Mouse (Mus musculus) forebrain, embryonic 16.5 days (tissue): Measurements from ENCODE around the gene Stim1. TPM values are rescaled to one million over a fixed set of nuclear protein-coding genes. Genes with fewer than 3 reads are reported as not detected.

ENCODE experiments used
- ATAC-seq: fragments of 200-750 bp; cut with Nextera tagmentation; 2 replicates; pipeline ENCODE4 v1.8.0; 2017; ENCODE audit warnings: mild to moderate bottlenecking, moderate library complexity
- H3K27ac ChIP-seq: fragments of 300-500 bp; sonication (generic); 2 replicates; pipeline ENCODE4 v1.5.1; 2014; ENCODE audit warnings: low read length, control low read depth
- H3K27me3 ChIP-seq: fragments of 300-500 bp; sonication (generic); replicated peaks from 2 replicates; pipeline ENCODE4 v1.6.1; 2014; ENCODE audit warnings: low read length; ENCODE audit not compliant: control insufficient read depth, insufficient read depth
- H3K36me3 ChIP-seq: fragments of 300-500 bp; sonication (generic); 2 replicates; pipeline ENCODE4 v1.6.1; 2014; ENCODE audit not compliant: control insufficient read depth, insufficient read depth
- H3K4me1 ChIP-seq: fragments of 300-500 bp; sonication (generic); replicated peaks from 2 replicates; pipeline ENCODE4 v1.6.1; 2014; ENCODE audit warnings: low read length; ENCODE audit not compliant: control insufficient read depth, insufficient read depth
- H3K4me2 ChIP-seq: fragments of 300-500 bp; sonication (generic); 2 replicates; pipeline ENCODE4 v1.6.1; 2014; ENCODE audit warnings: mild to moderate bottlenecking, low read length, control low read depth
- H3K4me3 ChIP-seq: fragments of 300-500 bp; sonication (generic); replicated peaks from 2 replicates; pipeline ENCODE4 v1.5.1; 2014; ENCODE audit warnings: mild to moderate bottlenecking, low read length, control low read depth
- H3K9ac ChIP-seq: fragments of 300-500 bp; sonication (generic); replicated peaks from 2 replicates; pipeline ENCODE4 v1.6.1; 2014; ENCODE audit warnings: low read depth, low read length, control low read depth
- H3K9me3 ChIP-seq: fragments of 300-500 bp; sonication (generic); 2 replicates; pipeline ENCODE4 v1.6.1; 2016; ENCODE audit warnings: low read length; ENCODE audit not compliant: control insufficient read depth
- WGBS: fragments of 180-500 bp; shearing (Covaris S2); extraction: QIAGEN DNeasy Blood & Tissue Kit; methylation state at CpG from one replicate; pipeline ENCODE4 v1.1.7; 2014; 5-methylcytosine and 5-hydroxymethylcytosine counted together
- polyA plus RNA-seq: library from polyadenylated mRNA; unstranded; fragments of >200 nt; fragmentation: Nextera tagmentation; extraction: Ambion mirVana; gene quantifications from 2 replicates; pipeline ENCODE4 v1.2.1, GENCODE M21; 2015

Gene Stim1
- polyA plus RNA-seq, 1 experiment from 2014 or later: 12.1 TPM

DNA sequence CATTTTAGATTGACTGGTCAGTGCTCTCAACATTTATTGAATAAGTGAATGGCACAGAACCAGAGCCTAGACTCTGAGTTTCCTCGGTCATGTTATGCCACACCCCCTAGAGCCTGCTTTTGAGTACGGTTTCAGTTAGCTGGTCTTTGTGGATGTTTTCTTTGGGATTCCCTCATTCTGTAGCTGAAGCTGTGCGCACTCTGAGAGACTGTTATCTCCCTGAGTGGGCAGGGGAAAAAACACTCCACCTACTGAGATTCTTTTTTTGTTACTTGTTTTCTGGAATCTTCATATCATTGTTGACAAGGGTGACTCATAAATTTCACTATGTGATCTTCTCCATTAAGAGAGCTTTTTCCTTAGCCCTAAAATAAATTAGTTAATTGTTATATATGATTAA, 63.9 kb downstream of the Stim1 start:
- no peak for ATAC-seq
- Histone ChIP-seq H3K9ac (no peak overlapping the region), H3K27ac (no peak overlapping the region), H3K36me3 (no peaks in the 10 kb centered on the region), H3K27me3 (no peaks in the 10 kb centered on the region), H3K4me2 (no peak overlapping the region), H3K4me3 (no peak overlapping the region), H3K9me3 (no peaks in the 10 kb centered on the region), H3K4me1 (no peaks in the 10 kb centered on the region)
- 73% methylated on average over 3 of the region's 3 CpGs for WGBS

DNA sequence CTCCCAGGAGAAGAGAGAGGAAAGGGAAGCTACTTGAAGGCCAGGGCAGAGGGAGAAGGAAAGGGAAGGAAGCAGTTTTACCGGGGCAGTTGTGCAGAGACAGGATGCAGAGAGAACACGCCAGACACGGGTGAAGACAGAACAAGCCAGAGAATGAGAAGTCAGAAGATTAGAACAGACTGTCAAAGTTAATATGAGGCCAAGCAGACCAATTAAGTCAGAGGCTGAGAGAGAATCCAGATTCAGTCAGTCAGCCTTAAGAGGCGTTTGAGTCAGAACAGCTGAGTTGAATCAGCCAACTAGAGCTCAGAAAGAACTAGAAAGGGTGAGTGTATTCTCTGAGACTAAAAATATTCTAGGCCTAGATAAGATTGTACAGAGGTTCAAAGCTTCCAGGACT, 66.1 kb downstream of the Stim1 start:
- no peak for ATAC-seq
- H3K27me3 ChIP-seq: no peaks in the 10 kb centered on the region
- 73% methylated on average over 4 of the region's 4 CpGs for WGBS
- no peaks in the 10 kb centered on the region for H3K4me1 ChIP-seq
- no peak overlapping the region for H3K27ac ChIP-seq
- no peak overlapping the region for H3K9ac ChIP-seq
- H3K36me3 ChIP-seq: no peaks in the 10 kb centered on the region
- no peaks in the 10 kb centered on the region for H3K9me3 ChIP-seq
- H3K4me3 ChIP-seq: no peak overlapping the region
- H3K4me2 ChIP-seq: no peak overlapping the region

DNA sequence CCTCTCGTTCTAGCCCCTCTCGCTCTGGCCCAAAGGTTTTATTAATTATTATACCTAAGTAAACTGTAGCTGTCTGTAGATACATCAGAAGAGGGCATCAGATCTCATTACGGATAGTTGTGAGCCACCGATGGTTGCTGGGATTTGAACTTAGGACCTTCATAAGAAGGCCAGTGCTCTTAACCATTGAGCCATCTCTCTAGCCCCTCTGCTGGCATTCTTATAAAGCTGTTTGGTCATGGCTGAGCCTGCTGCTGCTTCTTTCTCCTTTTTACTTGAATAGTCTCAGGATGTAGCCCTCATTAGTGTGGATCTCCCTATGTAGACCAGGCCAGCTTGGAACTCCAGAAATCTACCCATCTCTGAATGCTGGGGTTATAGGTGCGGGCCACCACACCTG, 69.7 kb downstream of the Stim1 start:
- H3K27me3 ChIP-seq: no peaks in the 10 kb centered on the region
- no peaks in the 10 kb centered on the region for H3K9me3 ChIP-seq
- H3K9ac ChIP-seq: no peak overlapping the region
- no peaks in the 10 kb centered on the region for H3K36me3 ChIP-seq
- no peak overlapping the region for H3K27ac ChIP-seq
- no peaks in the 10 kb centered on the region for H3K4me1 ChIP-seq
- no peak overlapping the region for H3K4me2 ChIP-seq
- no peak for ATAC-seq
- whole genome bisulfite sequencing: 96% methylated on average over 5 of the region's 5 CpGs
- no peak overlapping the region for H3K4me3 ChIP-seq

DNA sequence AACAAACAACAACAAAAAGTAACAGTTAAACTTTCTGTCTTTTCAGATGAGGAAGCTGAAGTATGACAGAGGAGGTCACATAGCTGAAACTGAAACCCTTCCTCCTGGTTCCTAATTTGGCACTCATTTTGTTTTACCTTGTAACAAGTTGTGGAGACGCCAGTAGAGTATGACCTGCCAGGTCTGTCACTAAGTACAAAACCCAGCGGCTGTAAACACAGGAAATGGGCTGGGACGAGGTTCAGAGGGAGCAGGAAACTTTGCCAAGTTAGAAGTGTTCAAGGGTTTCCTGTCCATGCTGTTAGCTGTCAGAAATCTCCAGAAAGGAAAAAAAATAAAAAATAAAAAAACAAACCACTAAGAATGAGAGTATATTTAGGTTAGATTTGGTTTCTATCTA, 70.3 kb downstream of the Stim1 start:
- 69% methylated on average over 3 of the region's 3 CpGs for WGBS

DNA sequence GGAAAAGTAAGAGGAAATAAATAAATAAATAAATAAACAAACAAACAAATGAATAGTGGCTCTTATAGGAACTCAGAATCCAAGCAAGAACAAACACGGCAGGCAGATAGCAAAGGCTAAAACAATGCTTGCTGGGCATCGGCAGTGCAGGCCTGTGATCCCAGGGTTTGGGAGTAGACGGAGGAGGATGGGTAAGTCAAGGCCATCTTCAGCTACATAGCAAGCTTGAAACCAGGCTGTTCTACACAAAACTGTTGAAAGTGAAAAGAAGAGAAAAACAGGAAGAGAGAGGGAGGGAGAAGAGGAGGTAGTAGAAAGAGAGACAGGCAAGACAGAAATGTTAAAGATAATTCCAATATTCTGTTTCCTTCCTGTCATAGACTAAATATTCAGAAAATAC, 71.3 kb downstream of the Stim1 start:
- ATAC-seq: no peak
- 88% methylated on average over 3 of the region's 3 CpGs for WGBS

More for the DNA sequence above, 70.3 kb downstream of the Stim1 start:
- ATAC-seq: no peak
- Histone ChIP-seq H3K4me1 (no peaks in the 10 kb centered on the region), H3K9me3 (no peaks in the 10 kb centered on the region), H3K4me3 (no peak overlapping the region), H3K36me3 (no peaks in the 10 kb centered on the region), H3K9ac (no peak overlapping the region), H3K27ac (no peak overlapping the region), H3K4me2 (no peak overlapping the region), H3K27me3 (no peaks in the 10 kb centered on the region)

DNA sequence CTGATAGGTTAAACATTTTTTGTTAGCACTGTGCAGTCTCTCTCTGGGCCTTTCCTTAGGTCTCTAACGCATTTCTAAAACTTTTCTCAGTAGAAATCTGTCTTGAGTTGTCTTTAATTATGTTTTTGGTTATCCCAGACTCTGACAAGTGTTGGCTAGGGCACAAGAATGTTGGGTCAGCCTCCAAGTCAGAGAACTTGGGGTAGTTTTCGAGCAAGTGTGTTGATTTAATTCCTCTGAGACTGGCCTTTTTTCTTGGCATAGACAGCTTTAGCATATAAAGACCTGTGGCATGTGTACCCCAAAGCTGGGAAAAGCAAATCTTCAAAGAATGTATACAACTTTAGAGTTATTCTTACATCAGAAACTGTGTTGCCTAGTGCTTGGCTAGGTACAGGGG, 78.3 kb downstream of the Stim1 start:
- no peaks in the 10 kb centered on the region for H3K36me3 ChIP-seq
- no peak overlapping the region for H3K9ac ChIP-seq
- H3K27ac ChIP-seq: no peak overlapping the region
- no peaks in the 10 kb centered on the region for H3K4me1 ChIP-seq
- H3K9me3 ChIP-seq: no peaks in the 10 kb centered on the region
- no peak overlapping the region for H3K4me2 ChIP-seq
- 54% methylated on average over 2 of the region's 2 CpGs for WGBS
- H3K27me3 ChIP-seq: no peaks in the 10 kb centered on the region
- ATAC-seq: no peak
- no peak overlapping the region for H3K4me3 ChIP-seq

More for the DNA sequence above, 71.3 kb downstream of the Stim1 start:
- H3K36me3 ChIP-seq: no peaks in the 10 kb centered on the region
- H3K4me3 ChIP-seq: no peak overlapping the region
- no peaks in the 10 kb centered on the region for H3K4me1 ChIP-seq
- H3K27me3 ChIP-seq: no peaks in the 10 kb centered on the region
- no peak overlapping the region for H3K4me2 ChIP-seq
- no peaks in the 10 kb centered on the region for H3K9me3 ChIP-seq
- no peak overlapping the region for H3K27ac ChIP-seq
- H3K9ac ChIP-seq: no peak overlapping the region

DNA sequence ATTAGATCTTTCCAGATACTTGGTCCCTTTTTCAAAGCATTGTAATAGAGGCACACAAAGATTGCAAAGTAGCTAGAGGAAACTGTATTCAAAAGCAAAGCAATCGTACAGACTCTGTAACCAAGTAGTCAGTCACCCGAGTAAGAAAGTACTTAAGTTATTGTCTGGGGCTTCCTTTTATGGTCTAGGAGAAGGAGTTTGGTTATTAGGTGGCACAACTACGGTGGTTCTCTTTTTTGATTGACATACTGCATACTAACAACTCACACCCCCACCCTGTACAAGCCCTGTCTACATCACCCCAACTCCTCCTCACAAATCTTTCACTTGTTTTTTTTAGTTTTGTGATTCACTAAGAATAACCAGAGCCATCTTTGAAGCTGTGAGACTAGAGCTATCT, 79.7 kb downstream of the Stim1 start:
- Histone ChIP-seq H3K9ac (no peak overlapping the region), H3K4me2 (no peak overlapping the region), H3K4me3 (no peak overlapping the region), H3K36me3 (no peaks in the 10 kb centered on the region), H3K9me3 (no peaks in the 10 kb centered on the region), H3K27me3 (no peaks in the 10 kb centered on the region), H3K27ac (no peak overlapping the region), H3K4me1 (no peaks in the 10 kb centered on the region)
- 32% methylated on average over 3 of the region's 3 CpGs for WGBS
- ATAC-seq: no peak

DNA sequence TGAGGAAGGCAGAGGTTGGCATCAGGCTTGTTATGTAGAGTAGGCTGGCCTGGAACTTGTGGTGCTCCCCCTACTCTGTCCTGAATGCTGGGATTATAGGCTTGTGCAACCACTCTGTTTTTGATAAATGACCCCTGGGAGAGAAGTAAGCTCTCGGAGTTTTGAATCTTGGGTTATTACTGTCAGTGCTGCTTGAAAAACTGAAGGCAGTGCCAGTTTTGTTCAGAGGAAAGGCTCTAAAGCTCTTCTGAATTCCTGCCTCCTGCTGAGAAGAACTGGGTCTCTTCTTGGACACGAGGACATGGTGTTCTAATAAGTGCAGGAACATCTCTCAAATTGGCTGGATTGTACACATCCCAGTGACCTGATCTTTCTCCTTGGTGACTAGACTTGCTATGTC, 81.1 kb downstream of the Stim1 start:
- 60% methylated on average over 2 of the region's 2 CpGs for WGBS
- Histone ChIP-seq H3K4me1 (no peaks in the 10 kb centered on the region), H3K27me3 (no peaks in the 10 kb centered on the region), H3K4me3 (no peak overlapping the region), H3K9me3 (no peaks in the 10 kb centered on the region), H3K27ac (no peak overlapping the region), H3K4me2 (no peak overlapping the region), H3K36me3 (no peaks in the 10 kb centered on the region), H3K9ac (no peak overlapping the region)
- no peak for ATAC-seq

DNA sequence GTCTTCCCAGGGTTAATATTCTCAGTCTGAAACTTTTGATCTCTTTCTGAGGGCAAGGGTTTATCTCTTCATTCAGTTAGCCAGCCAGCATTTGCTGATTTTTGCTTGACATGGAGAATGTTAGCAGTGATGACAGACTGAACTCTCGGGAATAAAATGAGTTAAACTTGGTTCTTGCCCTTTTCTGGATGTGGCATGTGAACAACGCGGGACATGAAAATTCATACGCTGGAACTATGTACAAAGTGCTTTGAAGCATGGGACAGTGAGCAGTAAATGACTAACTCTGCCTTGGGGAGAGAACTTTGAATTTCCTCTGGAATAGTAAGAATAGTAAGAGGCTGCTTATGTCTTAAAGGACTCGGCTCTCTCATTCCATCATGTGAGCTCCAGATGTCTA, 81.6 kb downstream of the Stim1 start:
- H3K9me3 ChIP-seq: no peaks in the 10 kb centered on the region
- H3K4me1 ChIP-seq: no peaks in the 10 kb centered on the region
- 90% methylated on average over 5 of the region's 5 CpGs for WGBS
- no peak overlapping the region for H3K4me2 ChIP-seq
- H3K27ac ChIP-seq: no peak overlapping the region
- H3K27me3 ChIP-seq: no peaks in the 10 kb centered on the region
- H3K36me3 ChIP-seq: no peaks in the 10 kb centered on the region
- ATAC-seq: no peak
- H3K9ac ChIP-seq: no peak overlapping the region
- H3K4me3 ChIP-seq: no peak overlapping the region

DNA sequence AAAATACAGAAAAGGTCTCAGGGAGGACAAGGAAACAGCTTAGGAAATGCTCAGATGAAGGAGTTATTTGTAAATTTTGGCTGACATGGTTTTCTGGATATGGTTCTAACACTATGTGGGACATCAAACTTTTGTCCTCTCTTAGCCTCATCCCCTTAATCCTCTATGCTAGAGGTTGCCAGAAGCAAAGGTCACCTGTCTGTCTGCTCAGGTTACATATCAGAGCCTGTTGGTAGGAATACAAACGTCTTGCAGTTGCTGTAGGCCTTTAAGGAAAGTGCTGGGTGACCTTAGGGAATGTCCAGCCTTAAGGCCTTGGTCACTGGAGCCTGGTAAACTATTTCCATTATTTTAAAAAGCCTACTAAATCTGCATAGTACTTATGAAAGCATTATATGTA, 85.8 kb downstream of the Stim1 start:
- no peaks in the 10 kb centered on the region for H3K4me1 ChIP-seq
- no peaks in the 10 kb centered on the region for H3K27me3 ChIP-seq
- no peak for ATAC-seq
- no peaks in the 10 kb centered on the region for H3K9me3 ChIP-seq
- no peak overlapping the region for H3K4me2 ChIP-seq
- H3K36me3 ChIP-seq: no peaks in the 10 kb centered on the region
- H3K4me3 ChIP-seq: no peak overlapping the region
- WGBS: 51% methylated on average over 1 of the region's 1 CpGs
- no peak overlapping the region for H3K27ac ChIP-seq
- H3K9ac ChIP-seq: no peak overlapping the region
